Mouse (Mus musculus) R1 (cell line): Measurements from ENCODE around the gene Card10.
A peak's percentile ranks its signal among the peaks of the same experiment; 100 is the strongest.

Source experiments
- DNase-seq: peaks from one replicate; pipeline ENCODE4 v3.0.0-alpha.2; 2018; ENCODE audit warnings: low read depth, low spot score

Gene Card10

GRCm38 (mm10) chr15:78736181-78736579 is 66.7 kb downstream of the Card10 start:
- no peak for DNase-seq

- DNase-seq = no peak
Observed at GRCm38 (mm10) chr15:78735431-78736180, 67.2 kb downstream of the Card10 start.

- DNase-seq = no peak
Observed at GRCm38 (mm10) chr15:78731830-78732229, 71.0 kb downstream of the Card10 start.

- DNase-seq = peak; percentile 56
Observed at GRCm38 (mm10) chr15:78730315-78731049, 72.4 kb downstream of the Card10 start.

- DNase-seq = no peak
Observed at GRCm38 (mm10) chr15:78726697-78727096, 76.1 kb downstream of the Card10 start.
